Mouse (Mus musculus) forelimb bud, embryonic 11.5 days (tissue): ENCODE measurements around the gene Ampd3.

Experiments
- DNase-seq: peaks from one replicate; pipeline ENCODE4 v3.0.0-alpha.2; 2012; ENCODE audit warnings: low read depth, low spot score

The Ampd3 gene

GRCm38 (mm10) chr7:110843916-110844874 lies 76.2 kb downstream of the Ampd3 start, which contains the start of gene Rnf141:
Rnf141 (minus strand) TSS chr7:110844457.
- peak; percentile 93 for DNase-seq

- no peak for DNase-seq
Observed at GRCm38 (mm10) chr7:110847321-110847720, 79.3 kb downstream of the Ampd3 start.

GRCm38 (mm10) chr7:110848371-110848770 lies 80.4 kb downstream of the Ampd3 start:
- DNase-seq = no peak

GRCm38 (mm10) chr7:110851541-110852203 lies 83.7 kb downstream of the Ampd3 start:
- no peak for DNase-seq

- DNase-seq = no peak
Observed at GRCm38 (mm10) chr7:110853611-110854010, 85.6 kb downstream of the Ampd3 start.

GRCm38 (mm10) chr7:110854519-110854918 lies 86.5 kb downstream of the Ampd3 start:
- DNase-seq = no peak

GRCm38 (mm10) chr7:110854927-110855546 lies 87.0 kb downstream of the Ampd3 start:
- no peak for DNase-seq

- no peak for DNase-seq
Observed at GRCm38 (mm10) chr7:110855604-110856003, 87.6 kb downstream of the Ampd3 start.

- DNase-seq = no peak
Observed at GRCm38 (mm10) chr7:110860129-110860528, 92.1 kb downstream of the Ampd3 start.
